Mouse (Mus musculus) layer of hippocampus, adult 18-20 months (tissue): ENCODE data around the gene Syt14. TPM values are rescaled to one million over a fixed set of nuclear protein-coding genes. Genes with fewer than 3 reads are reported as not detected.

Source experiments
- DNase-seq, 2 experiments: peaks; one replicate each; pipeline ENCODE4 v3.0.0; 2022; ENCODE audit warnings: low spot score in 2 of 2
- long read RNA-seq: library from polyadenylated mRNA; stranded (forward); transcript quantifications from one replicate; pipeline ENCODE4 v2.0.0, GENCODE M21; 2021
- total RNA-seq, 2 experiments: library from RNA; stranded (reverse); gene quantifications; 2 replicates each; pipeline ENCODE4 v1.2.3; 2021

Gene Syt14
- total RNA-seq: 10 to 100 TPM; 26.3 to 27.4 TPM
- long read RNA-seq, full-length matches to known transcripts: 4 of 9 reads
- long read RNA-seq, partial matches to known transcripts: 0 of 9 reads
- long read RNA-seq, other reads (novel, unspliced or antisense): 5 of 9 reads

DNA sequence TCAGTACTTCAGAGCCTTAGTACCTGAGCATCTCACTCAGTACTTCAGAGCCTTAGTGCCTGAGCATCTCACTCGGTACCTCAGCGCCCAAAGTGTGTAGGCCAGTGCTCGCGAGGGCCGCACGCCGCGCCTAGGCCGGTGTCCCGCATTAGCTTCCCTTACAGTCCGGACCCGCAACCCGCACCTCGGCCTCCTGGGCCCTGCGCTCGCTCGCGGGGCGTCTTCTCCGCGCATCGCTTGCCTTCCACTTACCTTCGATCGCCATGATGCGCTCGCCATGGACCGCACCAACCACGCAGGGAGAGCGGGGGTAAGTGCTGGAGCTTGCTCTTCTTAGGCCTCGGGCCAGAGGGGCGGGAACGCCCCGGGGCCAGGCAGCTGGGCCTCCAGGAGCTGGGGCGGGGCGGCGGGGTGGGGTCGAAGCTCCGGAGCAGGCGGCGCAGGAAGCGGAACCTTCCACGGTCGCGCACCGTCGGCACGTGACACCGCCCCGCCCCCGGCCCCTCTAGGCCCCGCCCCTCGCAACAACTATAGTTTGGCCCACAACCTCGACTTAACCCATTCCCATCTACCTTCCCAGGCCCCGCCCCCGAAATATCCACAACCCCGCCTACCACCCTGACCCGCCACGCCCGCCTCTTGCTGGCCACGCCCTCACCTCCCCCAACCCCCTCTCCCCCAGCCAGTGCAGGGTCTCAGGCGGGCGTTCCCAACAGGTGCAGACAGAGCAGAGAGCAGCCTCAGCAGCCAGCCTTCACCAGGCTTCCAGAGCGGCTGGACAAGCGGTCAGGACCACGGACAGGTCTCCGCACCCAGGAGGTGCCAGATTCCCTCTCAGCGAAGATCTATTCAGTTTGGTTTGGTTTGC lies at the start of gene Syt14:
Syt14 (minus strand) TSS at position 405 of the 868 bp plus-strand sequence.
- peak; percentile 37 to 52 for DNase-seq

DNA sequence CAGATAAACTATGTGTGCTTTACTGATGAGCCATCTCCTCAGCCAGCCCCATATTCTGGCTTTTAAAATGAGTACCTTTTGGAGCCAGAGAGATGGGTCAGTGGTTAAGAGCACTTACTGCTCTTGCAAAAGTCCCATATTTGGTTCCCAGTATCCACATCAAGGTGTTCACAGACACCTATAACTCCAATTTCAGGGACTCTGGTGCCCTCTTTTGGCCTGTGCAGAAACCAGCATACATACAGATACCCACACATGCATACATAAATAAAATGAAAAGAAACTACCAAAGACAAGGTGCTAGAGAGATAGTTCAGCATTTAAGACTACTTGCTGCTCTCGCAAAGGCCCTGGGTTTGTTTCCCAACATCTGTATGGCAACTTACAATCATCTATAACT lies 48.4 kb upstream of the Syt14 start:
- no peak for DNase-seq

DNA sequence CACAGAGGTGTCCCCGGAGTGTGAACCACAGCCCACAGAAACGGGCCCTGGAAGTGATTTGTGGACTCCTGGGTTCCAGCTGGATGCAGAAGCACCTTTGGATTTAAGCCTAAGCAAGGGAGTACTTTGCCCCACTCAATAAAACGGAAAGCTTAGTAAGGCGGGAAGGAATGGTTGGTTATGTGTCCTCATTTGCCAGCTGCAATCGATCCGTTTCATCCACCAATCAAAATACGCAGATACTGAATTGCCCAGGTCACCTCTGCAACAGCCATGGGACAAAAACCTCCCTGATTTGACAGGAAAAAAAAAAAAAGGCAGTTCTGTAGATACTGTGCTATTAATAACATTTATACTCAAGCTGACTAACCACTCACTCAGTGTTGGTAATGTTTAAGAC lies 47.5 kb upstream of the Syt14 start:
- DNase-seq: no peak

DNA sequence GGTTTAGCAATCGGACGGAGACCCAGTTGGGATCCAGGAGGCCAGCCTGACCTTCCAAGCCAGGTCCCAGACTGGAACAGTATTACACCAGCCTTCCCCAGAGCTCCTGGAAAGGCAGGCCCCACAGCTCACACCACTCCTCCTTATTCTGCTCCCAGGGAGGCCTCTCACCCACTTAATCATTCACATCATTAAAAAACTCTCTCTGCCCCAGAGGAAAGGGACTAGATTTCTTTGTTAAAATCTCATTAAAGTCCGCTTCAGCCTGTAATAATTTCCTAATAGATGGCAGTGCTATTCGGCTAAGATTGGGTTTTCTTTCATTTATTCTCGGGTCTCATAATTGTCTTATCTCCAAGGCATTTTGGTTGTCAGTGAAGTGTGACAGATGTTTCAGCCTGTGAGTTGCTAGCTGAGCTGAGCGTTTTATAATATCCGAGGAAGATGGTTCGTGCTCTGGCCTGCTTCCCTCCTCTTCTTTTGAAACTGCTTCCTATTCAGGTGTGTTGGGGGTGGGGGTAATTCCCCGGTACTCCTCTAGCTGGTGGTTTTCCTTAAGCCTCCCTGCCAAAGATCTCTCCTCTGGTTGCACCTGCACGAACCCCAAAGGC lies 46.8 kb upstream of the Syt14 start:
- no peak for DNase-seq

DNA sequence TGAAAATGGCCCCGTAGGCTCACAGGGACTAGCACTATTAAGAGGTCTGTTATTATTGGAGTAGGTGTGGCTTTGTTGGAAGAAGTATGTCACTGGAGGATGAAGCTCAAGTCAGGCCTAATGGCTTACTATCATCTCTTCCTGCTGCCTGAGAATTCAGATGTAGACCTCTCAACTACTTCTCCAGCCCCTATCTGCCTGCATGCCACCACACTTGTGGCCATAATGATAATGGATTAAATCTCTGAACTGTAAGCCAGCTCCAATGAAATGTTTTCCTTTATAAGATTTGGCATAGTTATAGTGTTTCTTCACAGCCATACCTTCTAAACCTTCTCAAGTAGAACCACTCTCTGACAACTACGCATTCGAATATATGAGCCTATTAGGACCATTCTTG lies 27.0 kb upstream of the Syt14 start:
- no peak for DNase-seq

DNA sequence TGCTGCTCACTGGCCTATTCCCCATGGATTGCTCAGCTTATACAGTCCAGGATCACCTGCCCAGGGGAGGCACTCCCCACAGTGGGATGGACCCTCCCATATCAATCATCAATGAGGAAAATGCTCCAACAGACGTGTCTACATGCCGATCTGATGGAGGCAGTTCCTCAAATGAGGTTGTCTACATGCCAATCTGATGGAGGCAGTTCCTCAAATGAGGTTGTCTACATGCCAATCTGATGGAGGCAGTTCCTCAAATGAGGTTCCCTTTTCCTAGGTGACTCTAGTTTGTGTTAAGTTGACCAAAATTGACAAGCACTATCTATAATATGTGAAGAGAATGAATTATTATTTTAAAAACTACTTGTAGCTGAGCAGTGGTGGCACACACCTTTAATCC lies 24.6 kb upstream of the Syt14 start:
- DNase-seq: no peak

DNA sequence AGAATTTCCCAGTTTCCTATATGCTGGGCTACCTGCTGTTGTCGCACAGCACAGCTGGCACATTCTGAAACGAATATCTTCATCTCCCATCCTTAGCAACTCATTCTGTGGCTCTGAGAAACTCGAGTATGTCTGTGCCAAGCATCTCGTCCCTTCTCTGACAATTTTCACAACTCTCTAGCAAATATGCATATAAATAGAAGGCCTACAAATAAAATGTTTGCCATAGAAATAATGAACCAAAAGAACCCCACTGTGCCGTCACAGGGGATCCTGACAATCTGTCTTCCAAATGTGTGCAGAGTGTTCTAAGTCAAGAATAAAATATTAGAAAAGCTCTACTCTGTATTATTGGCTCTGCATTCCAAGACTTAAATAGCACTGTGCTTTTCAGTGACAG lies 24.0 kb upstream of the Syt14 start:
- peak; percentile 8 to 64 for DNase-seq

DNA sequence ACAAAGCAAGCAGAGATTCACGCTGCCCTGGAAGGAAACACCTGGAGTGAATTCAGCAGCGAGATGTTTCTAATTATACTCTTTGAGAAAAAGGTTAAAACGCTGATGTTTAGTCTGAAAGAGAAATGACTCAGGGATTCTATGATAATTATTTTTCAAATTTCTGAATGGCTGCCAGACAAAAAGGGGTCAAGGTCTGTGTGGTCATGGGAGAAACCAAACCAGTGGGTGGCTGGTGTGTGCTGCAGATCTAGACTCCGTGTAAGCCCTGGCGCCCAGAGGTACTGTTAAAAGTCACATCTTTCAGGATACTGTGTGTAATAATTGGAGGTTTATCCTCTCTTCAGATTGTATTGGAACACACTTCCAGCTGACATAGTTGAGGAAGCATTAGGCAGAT lies 18.8 kb upstream of the Syt14 start:
- no peak for DNase-seq

DNA sequence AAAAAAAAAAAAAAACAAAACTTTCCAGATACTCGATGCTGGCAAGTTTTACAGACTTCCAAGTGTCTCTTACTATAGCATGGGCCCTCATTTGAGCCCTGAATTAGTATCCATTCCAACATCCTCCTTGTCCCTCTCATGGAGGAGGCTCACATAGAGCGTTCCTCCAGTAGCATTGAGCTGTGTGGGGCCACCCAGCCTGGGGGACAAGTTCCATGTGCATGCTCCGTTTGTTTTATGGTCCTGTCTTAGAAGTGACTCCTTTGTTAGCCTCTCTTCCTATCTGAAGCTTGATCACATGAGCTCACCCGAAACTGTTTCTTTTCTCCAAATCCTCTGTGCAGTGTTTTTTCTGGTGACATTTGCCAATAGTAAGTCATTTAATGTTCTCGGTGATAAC lies 17.5 kb upstream of the Syt14 start:
- no peak for DNase-seq

DNA sequence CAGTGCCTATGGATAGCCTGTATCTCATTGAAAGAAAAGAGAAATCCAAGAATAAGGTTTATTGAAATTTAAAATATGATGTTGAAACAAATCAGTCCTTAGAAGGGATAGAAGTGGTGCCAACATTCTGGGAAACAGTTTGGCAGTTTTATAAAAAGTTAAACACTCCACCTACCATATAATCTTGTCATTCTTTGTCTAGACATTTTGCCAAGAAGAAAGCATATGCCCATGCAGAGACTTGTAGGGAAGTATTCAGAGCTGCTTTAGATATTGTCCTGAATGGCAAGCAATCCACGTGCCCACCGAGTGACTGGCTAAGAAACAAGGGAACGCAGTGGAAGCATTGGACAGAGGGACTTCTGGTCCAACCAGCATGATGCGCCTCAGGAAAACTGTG lies 12.0 kb upstream of the Syt14 start:
- peak in 1 of 2 experiments; percentile 41 for DNase-seq

DNA sequence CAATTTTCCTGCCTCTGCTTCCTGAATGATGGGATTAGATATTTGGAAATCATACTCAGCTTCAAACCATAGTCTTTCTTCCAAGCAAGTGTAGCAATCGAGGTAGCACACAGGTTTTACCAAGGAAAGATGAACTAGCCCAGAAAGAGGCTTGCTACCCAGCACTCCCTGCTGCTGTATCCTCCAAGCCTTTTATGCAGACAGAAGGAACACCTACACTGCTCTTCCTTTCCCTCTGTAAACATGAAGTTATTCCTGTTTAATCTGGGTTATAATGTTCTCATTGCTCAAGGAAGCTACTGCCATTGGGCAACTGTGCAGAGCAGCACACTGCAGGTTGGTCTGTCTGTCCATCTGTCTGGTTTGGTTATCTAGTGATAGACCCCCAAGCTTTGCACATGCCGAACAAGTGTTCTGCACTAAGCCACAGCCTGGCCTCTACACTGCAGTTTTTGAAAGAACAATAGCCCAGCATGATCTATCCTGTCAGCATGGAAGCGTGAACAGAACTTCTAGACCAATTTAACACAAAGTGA lies 7.3 kb upstream of the Syt14 start:
- peak; percentile 28 to 66 for DNase-seq

DNA sequence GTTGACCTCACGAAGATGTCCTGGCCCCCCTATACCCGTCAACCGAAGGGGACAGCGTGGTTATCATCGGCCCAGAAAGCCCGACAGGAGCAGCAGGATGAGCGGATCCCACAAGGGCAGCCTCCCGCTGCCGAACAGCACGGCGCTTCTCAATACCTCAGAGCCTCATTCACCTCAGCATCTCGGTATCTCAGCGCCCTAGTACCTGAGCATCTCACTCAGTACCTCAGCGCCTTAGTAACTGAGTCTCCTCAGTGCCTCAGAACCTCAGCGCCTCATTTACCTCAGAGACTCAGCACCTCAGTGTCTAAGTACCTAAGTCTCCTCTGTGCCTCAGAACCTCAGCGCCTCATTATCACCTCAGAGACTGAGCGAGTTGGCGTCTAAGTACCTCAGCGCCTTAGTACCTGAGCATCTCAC lies 614 bp downstream of the Syt14 start:
- peak in 1 of 2 experiments; percentile 31 for DNase-seq

DNA sequence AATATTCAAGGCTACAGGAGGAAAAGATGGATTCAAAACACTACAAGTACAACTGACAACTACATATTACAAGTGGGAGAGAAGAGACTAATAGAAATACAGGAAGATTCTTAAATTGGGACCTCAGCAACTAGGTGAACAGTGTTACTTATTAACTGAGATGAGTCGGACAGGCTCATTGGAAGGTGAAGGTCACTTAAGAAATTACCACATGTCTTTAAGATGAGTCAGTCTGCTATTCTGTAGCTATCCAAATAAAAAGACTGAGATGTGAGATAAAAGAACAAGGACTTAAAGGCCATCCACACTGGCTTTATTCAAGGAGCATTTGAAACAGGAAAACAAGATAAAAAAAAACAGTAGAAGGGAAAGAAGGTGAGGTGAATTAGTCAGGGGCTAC lies 11.3 kb downstream of the Syt14 start:
- no peak for DNase-seq

DNA sequence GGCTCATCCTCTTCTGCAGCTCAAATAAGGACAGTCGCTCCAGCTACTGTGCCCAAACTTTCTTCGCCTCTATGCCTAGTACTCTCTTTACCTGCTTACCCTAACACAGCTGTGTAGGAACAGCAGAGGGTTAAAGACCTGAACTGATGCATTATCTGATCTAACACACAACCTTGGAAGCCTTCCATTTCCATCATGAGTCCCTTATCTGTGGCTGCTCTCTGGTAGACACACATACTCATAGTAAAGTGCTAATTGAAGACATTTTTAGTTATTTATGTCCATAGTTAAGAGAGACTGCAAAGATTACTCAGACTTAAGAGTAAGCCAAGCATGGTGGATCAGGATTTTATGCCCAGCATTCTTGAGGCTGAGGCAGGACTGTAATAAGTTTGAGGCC lies 23.2 kb downstream of the Syt14 start:
- DNase-seq: no peak

DNA sequence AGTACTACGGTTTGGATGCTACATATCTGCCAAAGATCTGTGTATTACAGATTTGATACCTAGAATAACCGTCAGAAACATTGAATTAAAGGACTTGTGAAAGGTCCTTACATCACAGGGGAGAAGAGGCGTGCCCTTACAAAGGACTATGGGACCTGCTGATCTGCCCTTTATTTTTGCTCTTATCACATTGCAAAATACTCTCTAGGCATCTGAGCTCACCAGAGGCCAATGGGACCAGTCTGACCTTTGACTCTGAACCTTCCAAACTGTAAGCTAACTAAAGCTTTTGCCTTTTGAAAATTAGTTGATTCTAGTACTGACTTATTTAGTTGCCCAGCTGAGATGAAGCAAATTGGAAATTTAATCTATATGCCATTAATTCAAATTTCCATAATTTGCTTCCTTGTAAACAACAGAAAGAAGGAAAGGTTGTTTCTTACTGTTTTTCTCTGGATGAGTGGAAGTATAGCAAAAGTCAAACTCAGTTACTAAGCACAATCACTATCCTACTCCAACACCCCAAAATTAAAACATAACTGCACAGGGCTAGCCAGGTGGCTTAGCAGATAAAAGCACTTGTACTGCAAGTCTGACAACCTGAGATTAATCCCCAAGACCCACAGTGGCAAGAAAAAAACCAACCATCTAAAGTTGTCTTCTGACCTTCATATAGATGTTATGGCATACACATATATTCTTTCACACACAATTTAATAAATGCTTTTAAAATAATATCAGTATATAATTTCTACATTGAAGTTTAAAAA lies 24.4 kb downstream of the Syt14 start:
- DNase-seq: no peak

DNA sequence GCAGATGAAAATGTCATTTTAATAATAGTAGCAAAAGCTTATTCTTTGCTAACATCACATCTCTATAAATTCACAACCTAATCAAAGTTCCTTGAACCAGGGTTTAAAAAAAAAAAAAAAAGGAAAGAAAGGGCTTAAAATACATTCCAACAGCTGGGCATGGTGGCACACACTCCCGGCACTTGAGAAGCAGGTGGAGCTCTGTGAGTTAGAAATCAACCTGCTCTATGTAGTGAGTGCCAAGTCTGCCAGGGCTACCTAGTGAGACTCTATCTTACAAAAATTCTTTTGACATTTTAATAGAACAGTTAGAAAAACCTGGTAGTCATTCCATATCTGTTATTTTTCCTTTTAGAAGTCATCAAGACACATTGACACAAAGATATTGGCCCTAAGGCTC lies 31.0 kb downstream of the Syt14 start:
- DNase-seq: no peak

DNA sequence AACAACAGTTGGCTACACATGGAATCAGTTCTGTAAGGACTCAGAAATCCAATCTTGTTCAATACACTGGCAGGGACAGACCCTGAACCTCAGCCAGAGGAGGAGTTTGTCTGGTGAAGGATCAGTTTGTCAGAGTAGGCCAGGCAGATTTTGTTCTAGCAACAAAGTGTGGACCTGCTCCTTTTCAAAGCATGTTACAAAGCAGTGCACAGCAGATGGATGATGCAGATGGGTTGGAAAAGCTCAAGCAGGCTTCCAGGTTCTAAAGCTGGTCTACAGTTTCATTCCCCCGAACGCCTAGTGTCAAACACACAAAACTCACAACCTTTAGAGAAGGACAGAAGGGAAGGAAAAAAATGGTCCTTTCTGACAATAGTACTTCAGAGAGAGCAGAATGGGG lies 31.6 kb downstream of the Syt14 start:
- DNase-seq: peak; percentile 60 to 86

DNA sequence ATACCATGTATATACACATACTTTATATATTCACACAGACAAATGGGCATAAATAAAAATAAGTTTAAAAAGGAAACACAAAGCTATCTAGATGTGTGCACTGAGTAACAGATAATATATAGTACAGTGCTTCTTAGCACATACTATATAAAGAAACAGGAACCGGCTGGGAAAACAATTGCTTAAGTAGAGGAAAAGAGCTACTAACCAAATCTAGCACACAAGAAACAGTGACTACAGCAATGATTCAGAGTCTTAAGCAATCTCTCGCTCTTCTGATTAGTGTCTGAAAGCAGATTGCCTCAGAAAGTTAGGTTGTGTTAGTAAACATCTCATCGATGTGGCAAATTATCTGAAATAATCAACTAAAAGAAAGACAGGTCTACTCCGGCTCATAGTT lies 33.3 kb downstream of the Syt14 start:
- no peak for DNase-seq

DNA sequence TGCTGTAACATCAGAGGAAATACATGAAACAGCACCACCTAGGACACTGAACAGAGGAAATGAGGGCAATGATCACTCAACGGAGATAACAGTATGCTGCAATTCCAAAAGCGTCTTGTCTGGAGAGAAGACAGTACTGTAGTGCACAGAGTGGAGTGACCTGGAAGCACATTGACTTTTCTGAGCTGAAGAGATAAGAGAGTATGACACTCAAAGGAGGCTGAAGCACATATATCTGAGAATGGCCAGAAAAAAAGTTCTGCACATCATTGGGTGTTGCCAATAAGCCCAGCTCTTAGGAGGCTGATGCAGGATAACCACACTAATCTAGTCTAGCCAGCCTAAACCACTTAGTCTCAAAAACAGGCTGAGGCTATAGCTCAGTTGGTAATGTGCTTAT lies 34.0 kb downstream of the Syt14 start:
- no peak for DNase-seq

DNA sequence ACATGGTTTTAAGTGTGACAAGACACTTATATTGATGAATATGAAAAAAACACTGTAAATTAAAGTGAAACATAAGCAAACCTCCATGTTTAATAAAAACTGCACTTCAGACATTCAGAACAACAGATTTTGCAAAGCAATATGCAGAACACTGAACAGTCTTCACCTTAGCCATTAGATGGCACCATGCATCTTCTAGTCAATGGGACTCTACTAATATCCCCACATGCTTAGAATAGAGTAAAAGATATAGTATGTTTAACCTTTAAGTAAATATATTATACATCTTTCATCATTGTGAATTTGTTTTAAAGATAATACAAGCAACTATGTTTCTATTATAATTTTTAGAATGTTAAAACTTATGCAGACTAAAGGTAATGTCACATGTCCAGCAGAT lies 34.7 kb downstream of the Syt14 start:
- DNase-seq: peak in 1 of 2 experiments; percentile 21

DNA sequence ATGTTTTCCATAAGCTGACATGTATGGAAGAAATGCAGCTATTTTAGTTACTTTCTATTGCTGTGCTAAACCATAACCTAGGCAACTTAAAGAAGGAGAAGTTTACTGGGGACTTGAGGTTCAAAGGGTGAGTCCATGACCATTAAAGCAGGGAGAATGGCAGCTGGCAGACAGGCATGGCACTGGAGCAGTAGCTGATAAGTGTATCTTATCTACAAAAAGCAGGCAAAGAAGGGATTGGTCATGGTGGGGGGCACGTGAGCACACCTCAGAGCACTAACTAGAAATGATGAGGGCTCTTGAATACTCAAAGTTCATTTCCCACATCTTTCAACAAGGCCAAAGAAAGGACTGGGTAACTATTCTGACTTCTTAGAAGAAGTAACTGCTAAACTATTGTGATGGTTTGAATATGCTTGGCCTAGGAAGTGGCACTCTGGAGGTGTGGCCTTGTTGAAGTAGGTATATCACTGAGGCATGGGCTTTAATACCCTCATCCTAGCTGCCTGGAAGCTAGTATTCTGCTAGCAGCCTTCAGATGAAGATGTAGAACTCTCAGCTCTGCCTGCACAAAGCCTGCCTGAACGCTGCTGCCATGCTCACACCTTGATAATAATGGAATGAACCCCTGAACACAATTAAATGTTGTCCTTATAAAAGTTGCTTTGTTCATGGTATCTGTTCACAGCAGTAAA lies 41.2 kb downstream of the Syt14 start:
- no peak for DNase-seq
